Mouse (Mus musculus) adipocyte (in vitro differentiated cells): ENCODE results near the gene Jph4.

Experiments
- DNase-seq: peaks from one replicate; pipeline ENCODE4 v3.0.0-alpha.2; 2016; ENCODE audit warnings: low spot score

Gene Jph4

GRCm38 (mm10) chr14:55118852-55119251 is 2.1 kb upstream of the Jph4 start:
- DNase-seq = peak; percentile 67

GRCm38 (mm10) chr14:55115846-55116245 is 889 bp downstream of the Jph4 start:
- no peak for DNase-seq

DNA sequence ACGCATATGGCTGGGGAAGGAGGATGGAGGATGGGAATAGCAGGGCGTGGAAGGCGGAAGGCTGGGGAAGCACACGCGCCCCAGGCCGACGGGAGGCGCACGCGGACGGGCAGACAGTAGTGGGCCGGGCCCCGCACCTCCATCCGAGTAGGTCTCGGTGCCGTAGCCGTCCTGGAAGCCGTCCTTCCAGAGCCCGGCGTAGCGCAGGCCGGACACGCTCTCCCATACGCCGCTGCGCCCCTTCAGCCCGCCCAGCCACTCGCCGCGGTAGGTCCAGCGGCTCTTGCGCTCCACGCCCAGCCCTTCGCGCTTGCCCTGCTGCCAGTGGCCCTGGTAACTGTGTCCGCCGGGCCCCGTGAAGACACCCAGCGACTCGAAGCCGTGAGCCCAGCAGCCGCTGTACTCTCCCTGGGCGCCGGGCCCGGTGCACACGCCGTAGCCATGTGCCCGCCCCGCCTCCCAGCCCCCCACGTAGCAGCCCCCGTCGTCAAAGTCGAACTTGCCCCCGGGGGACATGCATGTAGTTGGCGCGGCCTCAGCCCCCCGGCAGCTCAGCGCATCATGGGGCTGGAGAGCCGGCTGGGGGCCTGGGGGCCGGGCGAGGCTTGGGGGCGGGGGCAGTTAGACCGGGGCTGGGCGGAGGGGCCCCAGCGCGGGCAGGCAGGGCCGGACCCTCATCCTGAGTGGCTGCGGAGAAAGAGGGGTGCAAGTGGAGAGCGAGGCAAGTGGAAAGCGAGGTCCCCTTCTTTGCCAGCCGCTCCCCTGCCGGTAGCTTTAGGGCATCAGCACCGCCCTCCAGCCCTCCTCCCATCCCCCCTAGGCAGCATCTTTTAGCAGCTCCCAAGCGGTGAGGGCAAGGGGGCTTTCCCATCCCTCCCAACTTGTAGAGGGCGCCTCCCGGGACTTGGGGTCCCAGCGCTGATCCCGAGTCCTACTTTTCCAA is 1.7 kb downstream of the Jph4 start:
- DNase-seq = no peak

GRCm38 (mm10) chr14:55113975-55114645 is 2.6 kb downstream of the Jph4 start:
- no peak for DNase-seq

DNA sequence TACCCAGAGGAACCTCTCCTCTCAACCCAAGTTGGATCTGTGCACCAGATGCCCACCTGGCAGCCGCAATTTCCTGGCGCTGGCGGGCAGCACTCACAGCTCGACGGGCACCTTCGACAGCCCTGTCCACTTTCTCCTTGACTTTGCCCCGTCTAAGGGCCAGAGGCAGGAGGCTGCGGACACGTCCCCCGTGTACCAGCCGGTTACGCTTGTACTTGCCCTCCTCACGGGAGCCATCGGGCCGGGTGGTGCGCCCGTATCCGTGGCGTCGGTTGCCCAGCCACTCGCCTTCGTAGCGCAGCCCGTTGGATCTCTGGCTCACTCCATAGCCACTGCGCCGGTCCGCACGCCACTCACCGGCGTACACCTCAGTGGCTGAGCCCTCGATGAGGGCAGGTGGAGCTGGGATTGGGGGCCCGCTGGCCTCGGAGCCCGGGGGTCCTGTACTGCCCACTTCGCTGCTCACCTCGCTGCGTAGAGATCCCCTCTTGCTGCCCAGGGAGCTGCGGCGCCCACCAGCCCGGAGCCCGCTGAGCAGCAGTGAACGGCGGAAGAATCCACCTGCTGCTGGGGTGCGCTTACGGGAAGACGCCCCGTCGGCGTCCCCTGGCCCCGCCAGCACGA is 3.3 kb downstream of the Jph4 start:
- no peak for DNase-seq

DNA sequence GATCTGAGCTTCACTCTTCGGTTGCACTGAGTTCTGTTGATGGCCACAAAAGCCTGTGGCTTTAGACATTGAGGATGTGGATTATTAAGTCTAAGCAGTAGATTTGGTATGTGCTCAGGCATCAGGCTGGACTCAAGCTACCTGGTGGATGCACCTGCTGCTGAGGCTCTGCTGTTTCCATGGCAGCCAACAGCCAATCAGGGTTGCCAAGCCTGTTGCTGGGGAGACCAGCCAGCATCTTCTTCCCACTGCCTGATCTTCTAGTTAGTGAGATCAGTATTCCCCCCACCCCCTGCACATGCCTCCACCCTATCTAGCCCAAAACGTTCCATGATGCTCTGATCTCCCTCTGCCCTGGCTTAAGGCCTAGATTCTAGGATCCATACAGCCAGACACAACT is 5.0 kb downstream of the Jph4 start:
- DNase-seq = no peak

GRCm38 (mm10) chr14:55110076-55110475 is 6.7 kb downstream of the Jph4 start:
- no peak for DNase-seq

DNA sequence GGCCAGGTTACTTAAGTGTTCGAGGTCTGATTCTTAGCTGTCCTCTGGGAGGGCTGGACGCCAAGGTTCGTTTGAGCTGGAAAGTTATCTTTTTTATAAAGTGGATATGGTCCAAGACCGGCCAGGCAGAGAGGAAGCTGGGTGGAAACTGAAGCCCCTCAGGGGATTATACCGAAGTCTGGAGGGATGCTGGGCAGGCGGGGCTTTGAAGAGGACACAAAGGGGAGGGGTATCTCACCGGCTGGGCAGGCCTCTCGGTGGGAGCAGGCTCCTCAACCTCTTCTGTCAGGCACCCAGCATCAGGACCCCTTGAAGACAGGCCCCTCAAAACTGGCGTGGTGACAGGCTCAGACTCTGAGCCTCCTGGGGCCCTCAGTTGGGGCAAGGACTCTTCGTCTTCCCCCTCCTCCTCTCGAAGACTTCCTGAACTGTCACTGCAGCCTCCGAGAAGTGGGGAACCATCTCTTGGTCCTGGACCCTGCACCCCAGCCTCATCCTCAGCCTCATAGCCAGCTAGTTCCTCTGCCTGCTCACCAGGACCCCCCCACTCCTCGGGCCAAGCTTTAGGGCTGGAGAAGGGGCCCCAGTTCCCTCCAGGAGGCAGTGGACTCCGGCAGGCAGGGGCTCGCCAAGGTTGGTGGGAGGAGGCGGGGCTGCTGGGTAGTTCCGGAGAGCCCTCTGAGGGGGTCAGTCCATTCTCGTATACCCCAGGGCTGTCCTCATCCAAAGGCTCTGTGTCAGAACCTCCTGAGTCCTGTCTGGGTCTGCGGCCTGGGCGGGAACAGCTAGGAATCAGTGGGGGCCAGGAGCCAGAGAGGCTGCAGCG is 7.5 kb downstream of the Jph4 start:
- no peak for DNase-seq

GRCm38 (mm10) chr14:55108202-55108870 is 8.4 kb downstream of the Jph4 start:
- no peak for DNase-seq

DNA sequence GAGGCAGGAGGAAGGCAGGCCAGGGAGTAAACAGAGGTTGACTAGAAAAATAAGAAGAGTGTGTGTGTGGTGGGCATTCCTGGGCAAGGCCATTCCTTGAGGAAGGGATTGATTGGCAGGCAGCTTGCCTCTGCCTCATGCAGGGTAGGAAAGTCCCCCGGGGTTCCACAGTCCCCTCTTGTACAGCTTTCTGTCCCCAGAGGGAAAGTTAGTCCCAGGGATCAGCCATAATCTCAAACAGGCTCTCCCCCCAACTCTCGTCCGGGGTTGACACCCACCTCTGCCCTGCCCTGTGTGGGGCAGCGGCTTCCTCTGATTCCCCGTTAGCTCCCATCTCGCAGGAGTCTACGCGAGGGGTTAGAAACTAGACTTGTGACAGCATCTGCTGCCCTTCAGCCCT is 9.7 kb downstream of the Jph4 start:
- DNase-seq = no peak

- peak; percentile 85 for DNase-seq
Observed at GRCm38 (mm10) chr14:55105836-55106809, 10.6 kb downstream of the Jph4 start, which contains the start of gene Ap1g2. TSS of gene Ap1g2 (minus strand) at chr14:55106593.

GRCm38 (mm10) chr14:55105386-55105785 is 11.3 kb downstream of the Jph4 start:
- no peak for DNase-seq

DNA sequence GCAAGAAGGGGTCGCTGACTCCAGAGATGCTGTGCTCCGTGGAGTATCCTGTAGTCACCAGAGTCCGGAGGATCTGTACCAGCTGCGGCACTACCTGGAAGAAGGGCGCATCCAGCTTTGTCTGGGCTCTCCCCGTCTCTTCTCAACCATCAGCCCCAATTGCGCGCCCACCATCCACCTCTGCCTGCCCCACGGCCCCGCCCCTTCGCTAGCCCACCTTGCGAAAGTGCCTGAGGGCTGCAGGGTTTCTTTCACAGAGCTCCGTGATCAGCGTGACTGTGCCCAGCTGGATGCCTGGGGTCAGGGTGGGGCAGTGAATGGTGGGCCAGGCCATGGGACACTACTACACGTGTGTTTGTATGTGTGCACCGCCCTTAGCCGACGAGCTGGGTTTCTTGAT is 12.4 kb downstream of the Jph4 start:
- no peak for DNase-seq

DNA sequence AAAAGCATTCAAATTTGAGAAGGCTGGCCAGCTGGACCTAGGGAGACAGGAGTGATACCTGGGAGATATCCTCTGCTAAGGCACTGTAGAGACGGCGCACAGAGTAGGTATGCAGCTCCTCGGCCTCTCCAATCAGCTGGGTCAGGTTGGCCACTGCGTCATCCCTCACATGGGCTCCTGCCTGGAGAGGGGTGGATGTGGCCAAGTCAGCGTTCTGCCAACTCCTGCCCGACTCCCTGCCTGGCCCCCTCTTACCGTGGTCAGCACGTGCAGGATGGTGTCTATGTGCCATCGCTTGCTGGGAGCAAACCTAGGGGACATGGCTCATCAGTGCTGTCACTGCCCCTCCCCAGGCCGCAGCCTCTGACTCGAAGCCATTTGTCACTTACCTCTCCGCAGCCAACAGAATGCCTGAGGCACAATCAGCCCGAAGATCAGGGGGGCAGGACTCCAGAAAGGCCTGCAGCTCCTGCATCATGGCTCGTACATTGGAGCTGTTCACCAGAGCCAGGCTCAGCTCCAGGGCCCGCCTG is 14.4 kb downstream of the Jph4 start:
- DNase-seq = no peak

GRCm38 (mm10) chr14:55101592-55101991 is 15.1 kb downstream of the Jph4 start:
- DNase-seq = peak; percentile 59

GRCm38 (mm10) chr14:55098067-55098466 is 18.7 kb downstream of the Jph4 start:
- DNase-seq = no peak

- DNase-seq = no peak
Observed at GRCm38 (mm10) chr14:55097646-55098045, 19.1 kb downstream of the Jph4 start.

GRCm38 (mm10) chr14:55096573-55097087 is 20.1 kb downstream of the Jph4 start:
- DNase-seq = no peak

GRCm38 (mm10) chr14:55095671-55096070 is 21.1 kb downstream of the Jph4 start:
- no peak for DNase-seq

GRCm38 (mm10) chr14:55095263-55095662 is 21.5 kb downstream of the Jph4 start:
- DNase-seq = no peak
